Mouse (Mus musculus): Measurements from ENCODE around the gene Cntn6.

Cntn6 gene

GRCm38 (mm10) chr6:104738999-104739398 is 246.4 kb downstream of the Cntn6 start:
- DNase-seq (ENCODE audit: extremely low read depth, insufficient read length, low spot score): no peak

GRCm38 (mm10) chr6:104758125-104758524 is 265.5 kb downstream of the Cntn6 start:
- no peak for DNase-seq (ENCODE audit: extremely low read depth, insufficient read length, low spot score)

GRCm38 (mm10) chr6:104761226-104761625 is 268.6 kb downstream of the Cntn6 start:
- no peak for DNase-seq (ENCODE audit: extremely low read depth, insufficient read length, low spot score)

- DNase-seq (ENCODE audit: extremely low read depth, insufficient read length, low spot score): no peak
These were observed 291.3 kb downstream of the Cntn6 start for GRCm38 (mm10) chr6:104783891-104784290.

- no peak for DNase-seq (ENCODE audit: extremely low read depth, insufficient read length, low spot score)
These were observed 294.9 kb downstream of the Cntn6 start for GRCm38 (mm10) chr6:104787502-104787901.

- DNase-seq (ENCODE audit: extremely low read depth, insufficient read length, low spot score): no peak
These were observed 315.9 kb downstream of the Cntn6 start for GRCm38 (mm10) chr6:104808526-104808925.

- DNase-seq (ENCODE audit: extremely low read depth, insufficient read length, low spot score): no peak
These were observed 323.0 kb downstream of the Cntn6 start for GRCm38 (mm10) chr6:104815610-104816009.

- no peak for DNase-seq (ENCODE audit: extremely low read depth, insufficient read length, low spot score)
These were observed 387.1 kb downstream of the Cntn6 start for GRCm38 (mm10) chr6:104879711-104880110.

- no peak for DNase-seq (ENCODE audit: extremely low read depth, insufficient read length, low spot score)
These were observed 391.4 kb downstream of the Cntn6 start for GRCm38 (mm10) chr6:104884021-104884420.

GRCm38 (mm10) chr6:104885829-104886228 is 393.2 kb downstream of the Cntn6 start:
- no peak for DNase-seq (ENCODE audit: extremely low read depth, insufficient read length, low spot score)

- no peak for DNase-seq (ENCODE audit: extremely low read depth, insufficient read length, low spot score)
These were observed 398.5 kb downstream of the Cntn6 start for GRCm38 (mm10) chr6:104891071-104891470.

All from 3134 (cell line).